8 mouse cellular contexts compared by ENCODE assay signal in genomic region chr1:156473003-156473402, GRCm38 (mm10). TPM values are rescaled to one million over a fixed set of nuclear protein-coding genes. Genes with fewer than 3 reads are reported as not detected.
A peak's percentile ranks its signal among the peaks of the same experiment; 100 is the strongest.
DNase-seq lines count a peak whose midpoint lies in the region; ATAC-seq and TF ChIP-seq lines count a peak whose summit lies in the region.

No protein-coding gene starts in this region.

- H3K4me1 ChIP-seq in brown adipose tissue, adult 24 weeks (ENCODE audit: control insufficient read depth, insufficient read depth, insufficient read length, low read length): no peaks in the 10 kb centered on the region
- peaks cover 46% of the 10 kb centered on the region for H3K4me1 ChIP-seq in heart, embryonic 13.5 days
- 0 out of 2 replicates have a peak, but pooled peaks cover 3% of the 10 kb centered on the region for H3K4me1 ChIP-seq in midbrain, postnatal 0 days (ENCODE audit: insufficient read depth, low read length)

- H3K36me3 ChIP-seq in heart, embryonic 13.5 days: peaks cover 7% of the 10 kb centered on the region
- no peaks in the 10 kb centered on the region for H3K36me3 ChIP-seq in midbrain, postnatal 0 days (ENCODE audit: insufficient read depth, low read length)

- H3K27me3 ChIP-seq in heart, embryonic 13.5 days (replicated peaks): no peaks in the 10 kb centered on the region; the same call in 1 of the 2 replicates
- H3K27me3 ChIP-seq in midbrain, postnatal 0 days (ENCODE audit: insufficient read depth, low read length): no peaks in the 10 kb centered on the region

- 3% methylated on average over 11 of the region's 11 CpGs for WGBS in heart, embryonic 13.5 days
- WGBS in midbrain, postnatal 0 days: 4% methylated on average over 11 of the region's 11 CpGs

- no peak overlapping the region for H3K27ac ChIP-seq in brown adipose tissue, adult 24 weeks (replicated peaks; ENCODE audit: low read depth, low read length)
- H3K27ac ChIP-seq in heart, embryonic 13.5 days (replicated peaks): peak overlapping the region; percentile 89
- H3K27ac ChIP-seq in midbrain, postnatal 0 days (ENCODE audit: low read depth, low read length): no peak overlapping the region

- no peak for TF ChIP-seq CTCF in midbrain, postnatal 0 days (IDR thresholded peaks at IDR 0.05)

- peak overlapping the region; percentile 93 for H3K9ac ChIP-seq in heart, embryonic 13.5 days
- H3K9ac ChIP-seq in midbrain, postnatal 0 days (replicated peaks; ENCODE audit: low read length, poor library complexity, severe bottlenecking): no peak overlapping the region

- peak overlapping the region; percentile 83 for H3K4me2 ChIP-seq in heart, embryonic 13.5 days
- H3K4me2 ChIP-seq in midbrain, postnatal 0 days (ENCODE audit: low read depth, low read length, poor library complexity, severe bottlenecking): peak overlapping the region; percentile 95

- H3K9me3 ChIP-seq in heart, embryonic 13.5 days: peaks cover 3% of the 10 kb centered on the region; the same call in 1 of the 2 replicates
- no peaks in the 10 kb centered on the region for H3K9me3 ChIP-seq in midbrain, postnatal 0 days (ENCODE audit: low read length)

- peak; percentile 32 for DNase-seq in kidney, adult 18-20 months
- DNase-seq in kidney, adult 11 months: no peak
- peak; percentile 41 to 50 for DNase-seq in kidney, postnatal 4 days
- peak; percentile 6 for DNase-seq in midbrain, postnatal 0 days (ENCODE audit: low spot score)
- DNase-seq in spleen, postnatal 14 days (ENCODE audit: low spot score in 2 of 2): no peak

- H3K4me3 ChIP-seq in brown adipose tissue, adult 24 weeks (ENCODE audit: insufficient read depth, low read depth, low read length): peak overlapping the region; percentile 37
- H3K4me3 ChIP-seq in heart, embryonic 13.5 days: peak overlapping the region; percentile 94
- H3K4me3 ChIP-seq in midbrain, postnatal 0 days (ENCODE audit: low read depth, low read length): peak overlapping the region; percentile 88

- no peak for ATAC-seq in heart, embryonic 13.5 days (ENCODE audit: extremely low read depth, insufficient number of reproducible peaks, low FRiP score, low TSS enrichment)
- ATAC-seq in midbrain, postnatal 0 days (ENCODE audit: low FRiP score): no peak
- ATAC-seq in monocyte, adult 5-6 weeks (replicated peaks; ENCODE audit: insufficient number of reproducible peaks, low FRiP score, low TSS enrichment, poor library complexity, severe bottlenecking): no peak

RNA-seq across cellular contexts. Expression of gene Soat1, which starts 1.1 kb away (rescaled TPM):
- polyA plus RNA-seq in brown adipose tissue, adult 24 weeks (2012; ENCODE audit: insufficient read depth, insufficient read length, missing spikeins): 2.0 and 2.1 TPM in 2 replicates
- polyA plus RNA-seq in heart, embryonic 13.5 days (2015; fragmentation: Nextera tagmentation; extraction: Ambion mirVana): 33.1 and 36.3 TPM in 2 replicates
- 24.8 TPM in 2 replicates for total RNA-seq in midbrain, postnatal 0 days (2014; rRNA removed)
- polyA plus RNA-seq in midbrain, postnatal 0 days (2015; fragmentation: Nextera tagmentation; extraction: Ambion mirVana): 10.3 and 11.8 TPM in 2 replicates
- total RNA-seq in monocyte, adult 5-6 weeks (2017): 125 to 142 TPM (median 127 TPM) in 3 replicates

RNA-seq across cellular contexts. Expression of gene Gm10031, which starts 50.8 kb away (rescaled TPM):
- 8.3 and 10.6 TPM in 2 replicates for polyA plus RNA-seq in brown adipose tissue, adult 24 weeks (2012; ENCODE audit: insufficient read depth, insufficient read length, missing spikeins)
- polyA plus RNA-seq in heart, embryonic 13.5 days (2015; fragmentation: Nextera tagmentation; extraction: Ambion mirVana): 0.31 and 0.61 TPM in 2 replicates
- total RNA-seq in midbrain, postnatal 0 days (2014; rRNA removed): 23.7 and 29.5 TPM in 2 replicates
- 0.53 and 0.54 TPM in 2 replicates for polyA plus RNA-seq in midbrain, postnatal 0 days (2015; fragmentation: Nextera tagmentation; extraction: Ambion mirVana)
- total RNA-seq in monocyte, adult 5-6 weeks (2017): 6.0 to 10.7 TPM (median 9.9 TPM) in 3 replicates

RNA-seq across cellular contexts. Expression of gene Axdnd1, which starts 52.0 kb away (rescaled TPM):
- polyA plus RNA-seq in brown adipose tissue, adult 24 weeks (2012; ENCODE audit: insufficient read depth, insufficient read length, missing spikeins): not detected in 2 replicates
- 0.09 and 0.27 TPM in 2 replicates for polyA plus RNA-seq in heart, embryonic 13.5 days (2015; fragmentation: Nextera tagmentation; extraction: Ambion mirVana)
- not detected in 2 replicates for total RNA-seq in midbrain, postnatal 0 days (2014; rRNA removed)
- polyA plus RNA-seq in midbrain, postnatal 0 days (2015; fragmentation: Nextera tagmentation; extraction: Ambion mirVana): 0.11 and 0.56 TPM in 2 replicates
- total RNA-seq in monocyte, adult 5-6 weeks (2017): 1.2 to 7.4 TPM in 2 of 3 replicates, not detected in the other

Comparison
In these comparisons a context has a peak if more than half of its experiments do, and no peak if none do; other contexts are left out.
1. DNase-seq: peak in kidney, adult 18-20 months (single experiment), kidney, postnatal 4 days (2 of 2) and midbrain, postnatal 0 days (single experiment); none in kidney, adult 11 months (single experiment) and spleen, postnatal 14 days (0 of 2).
2. H3K4me3 ChIP-seq: peak in every context shown above with its lines; median percentile 94 in heart, embryonic 13.5 days; 88 in midbrain, postnatal 0 days; 37 in brown adipose tissue, adult 24 weeks.